In the genomic region with DNA sequence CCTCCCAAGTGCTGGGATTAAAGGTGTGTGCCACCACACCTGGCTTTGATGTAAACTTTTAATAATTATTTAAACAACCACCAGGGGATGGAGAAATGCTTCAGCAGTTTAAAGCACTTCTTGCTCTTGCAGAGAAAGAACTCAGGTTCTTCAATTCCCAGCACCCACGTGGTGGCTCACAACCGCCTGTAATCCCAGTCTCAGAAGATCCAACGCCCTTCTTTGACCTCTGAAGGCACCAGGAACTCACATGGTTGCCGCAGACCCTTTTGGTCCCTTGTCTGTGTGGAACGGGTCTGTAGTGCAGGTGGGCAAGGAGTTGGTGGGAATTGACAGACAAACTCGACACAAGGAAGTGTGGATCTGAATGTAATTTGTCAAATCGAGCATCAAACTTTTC, we compare ENCODE assay signal across 7 mouse cellular contexts.
"Had no signal": no experiment of that assay in that cellular context is flagged by ENCODE, and none has a peak within 500 bp of the region (broad histone marks: within the 10 kb centered on the region; RNA-seq: fewer than 3 reads in every experiment).

No protein-coding gene starts in this region.

- H3K9ac ChIP-seq: limb, embryonic 12.5 days; limb, embryonic 15.5 days had no signal

- H3K4me1 ChIP-seq: limb, embryonic 12.5 days; limb, embryonic 15.5 days had no signal

- H3K4me3 ChIP-seq: left cerebral cortex, adult 2 months; limb, embryonic 12.5 days; limb, embryonic 15.5 days had no signal

- H3K9me3 ChIP-seq: limb, embryonic 12.5 days; limb, embryonic 15.5 days had no signal

- H3K27me3 ChIP-seq: limb, embryonic 12.5 days; limb, embryonic 15.5 days had no signal

- ATAC-seq: intestine, embryonic 16.5 days had no signal

- H3K27ac ChIP-seq: kidney, postnatal 0 days; left cerebral cortex, adult 2 months; limb, embryonic 12.5 days; limb, embryonic 15.5 days; stomach, postnatal 0 days had no signal

- H3K4me2 ChIP-seq: limb, embryonic 12.5 days; limb, embryonic 15.5 days; midbrain, embryonic 11.5 days had no signal
